Mouse (Mus musculus) gastrocnemius, adult 18-20 months (tissue): ENCODE results near the gene Ckap2l. TPM values are rescaled to one million over a fixed set of nuclear protein-coding genes. Genes with fewer than 3 reads are reported as not detected.

Experiments used
- DNase-seq: peaks from one replicate; pipeline ENCODE4 v3.0.0; 2021; ENCODE audit warnings: low spot score
- total RNA-seq, 2 experiments: library from RNA; stranded (reverse); gene quantifications; 2 replicates each; pipeline ENCODE4 v1.2.3; 2021

The Ckap2l gene
- total RNA-seq, 2 experiments from 2014 or later, result not detected

DNA sequence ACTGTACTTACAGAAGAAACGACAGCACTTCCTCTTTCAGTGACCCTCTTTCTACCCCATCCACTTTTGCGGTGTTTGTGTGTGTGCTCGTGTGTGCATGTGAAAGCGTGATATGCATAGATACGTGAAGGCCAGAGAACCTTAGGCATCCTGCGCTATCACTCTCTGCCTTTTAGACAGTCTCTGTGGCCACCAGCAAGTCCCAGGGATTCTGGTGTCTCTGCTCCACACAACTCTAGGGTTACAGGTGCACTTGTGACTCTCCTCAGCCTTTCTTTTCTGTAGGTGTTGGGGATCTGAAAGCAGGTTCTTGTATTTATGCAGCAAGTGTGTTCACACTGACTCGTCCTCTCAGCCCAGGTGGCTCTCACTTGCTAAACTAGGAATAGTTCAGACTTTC lies 31.7 kb downstream of the Ckap2l start:
- DNase-seq, result no peak

DNA sequence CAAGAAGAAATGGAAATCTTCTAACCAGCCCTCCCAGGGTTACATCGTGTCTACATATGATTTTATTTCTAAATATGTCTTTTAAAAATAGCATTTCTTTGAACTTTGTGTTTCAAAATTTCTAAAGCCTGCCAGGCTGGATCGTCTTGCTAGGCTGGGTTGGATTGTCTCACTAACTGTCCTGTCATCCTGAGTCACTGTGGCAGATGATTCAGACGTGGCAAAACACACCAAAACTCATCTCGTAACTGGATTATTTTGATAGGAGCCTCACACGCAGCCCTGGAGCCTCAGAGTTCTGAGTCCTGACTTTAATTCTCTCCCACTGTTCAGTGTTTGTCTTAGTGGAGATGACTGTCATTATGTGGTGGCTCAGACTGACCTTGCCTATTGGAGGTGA lies 33.9 kb downstream of the Ckap2l start:
- DNase-seq, result no peak

DNA sequence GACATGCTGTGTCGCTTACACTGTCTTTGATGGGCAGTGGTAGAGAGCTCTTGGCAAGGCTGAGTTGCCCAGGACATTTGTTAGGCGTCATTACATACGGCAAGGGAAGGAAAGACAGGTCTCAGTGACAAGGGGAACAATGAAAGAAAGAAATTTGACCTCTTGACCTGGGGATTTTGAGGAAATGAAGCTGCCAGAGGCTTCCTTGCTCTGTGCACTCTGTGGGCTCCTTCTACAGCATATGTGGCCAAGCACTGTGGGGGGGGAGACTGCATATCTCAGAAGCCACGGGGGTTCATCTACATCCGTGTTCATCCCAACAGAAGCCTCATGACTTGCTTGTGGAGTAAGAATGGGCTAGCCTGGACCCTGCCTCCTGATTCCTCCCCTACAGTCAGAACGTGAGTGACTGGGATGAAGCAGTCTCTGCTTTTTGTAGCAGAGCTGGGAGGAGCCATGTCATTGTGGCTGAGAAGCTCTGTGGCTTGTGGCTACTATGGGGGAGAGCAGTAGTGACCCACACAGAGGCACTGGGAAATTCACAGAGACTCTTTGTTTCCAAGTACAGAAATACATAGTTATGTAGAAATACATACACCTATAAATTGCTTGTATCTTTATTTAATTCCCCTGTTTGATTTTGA lies 35.7 kb downstream of the Ckap2l start:
- no peak for DNase-seq

DNA sequence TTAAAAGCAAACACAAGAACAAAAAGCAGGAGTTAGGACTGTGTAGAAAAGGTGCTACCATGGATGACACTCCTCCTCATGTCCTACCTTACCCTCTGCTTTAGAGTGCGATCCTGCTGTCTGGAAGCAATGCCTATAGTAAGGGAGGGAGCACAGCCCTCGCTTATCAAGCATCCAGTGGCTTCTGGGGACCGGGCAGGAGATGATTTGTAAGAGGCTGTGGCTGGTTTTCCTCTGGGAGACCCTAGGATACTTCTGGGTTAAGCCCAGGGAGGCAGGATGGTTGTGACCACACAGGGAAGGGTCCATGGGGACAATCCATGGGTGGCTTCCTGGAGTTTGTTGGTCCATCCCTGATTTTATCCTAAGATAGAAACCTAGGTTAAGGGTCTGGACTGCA lies 36.4 kb downstream of the Ckap2l start:
- no peak for DNase-seq

DNA sequence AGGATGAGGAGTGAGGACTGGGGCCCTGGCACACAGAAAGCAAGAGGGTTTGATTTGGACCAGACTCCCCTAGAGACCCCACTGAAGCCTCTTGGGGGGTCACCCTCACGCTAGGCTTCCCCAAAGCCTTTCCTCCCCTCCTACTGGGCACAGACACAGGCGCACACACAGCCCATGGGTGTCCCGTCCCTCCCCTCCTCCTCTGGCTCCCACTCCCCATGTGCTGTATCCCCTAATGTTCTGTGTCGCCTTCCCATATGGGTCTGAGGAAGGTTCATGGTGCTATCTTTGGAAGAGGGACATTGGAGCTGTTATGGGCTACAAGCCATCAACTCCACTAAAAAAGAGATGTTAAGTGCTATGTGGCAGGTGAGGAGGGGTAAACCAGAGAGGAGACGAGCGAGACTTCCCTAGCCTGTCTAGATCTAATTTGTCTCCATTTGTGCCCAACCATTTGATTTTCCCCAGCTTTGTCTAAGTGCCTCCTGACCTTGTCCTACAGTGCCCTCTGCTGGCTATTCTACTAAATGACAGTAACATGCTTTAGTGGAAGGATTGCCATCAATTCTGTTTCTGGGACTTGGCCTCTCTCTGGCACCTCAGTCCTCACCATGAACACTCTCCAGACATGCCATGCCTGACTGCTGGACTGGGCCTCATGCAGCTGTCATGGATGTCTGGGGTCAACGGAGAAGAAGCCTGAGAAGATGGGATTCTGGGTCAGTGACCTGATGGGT lies 38.4 kb downstream of the Ckap2l start:
- DNase-seq, result peak; percentile 78

DNA sequence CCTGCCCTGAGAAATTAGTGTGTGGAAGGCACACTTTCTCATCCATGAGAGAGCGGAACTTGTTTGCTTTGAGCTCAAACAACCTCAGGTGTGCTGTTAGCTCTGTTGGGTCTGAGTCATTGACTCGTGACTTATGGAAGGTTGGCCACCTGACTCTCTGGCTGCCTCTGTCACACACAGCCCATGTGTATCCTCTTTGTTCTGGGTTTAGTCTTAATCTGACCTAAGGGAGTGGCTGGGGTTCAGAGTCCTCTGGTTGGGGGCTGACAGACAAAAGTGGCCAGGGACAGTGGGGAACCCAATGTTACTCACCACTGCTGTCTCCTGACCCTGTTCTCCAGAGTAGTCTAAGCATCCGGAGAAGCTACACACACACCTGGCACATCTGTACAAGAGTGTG lies 39.0 kb downstream of the Ckap2l start:
- DNase-seq, result no peak

DNA sequence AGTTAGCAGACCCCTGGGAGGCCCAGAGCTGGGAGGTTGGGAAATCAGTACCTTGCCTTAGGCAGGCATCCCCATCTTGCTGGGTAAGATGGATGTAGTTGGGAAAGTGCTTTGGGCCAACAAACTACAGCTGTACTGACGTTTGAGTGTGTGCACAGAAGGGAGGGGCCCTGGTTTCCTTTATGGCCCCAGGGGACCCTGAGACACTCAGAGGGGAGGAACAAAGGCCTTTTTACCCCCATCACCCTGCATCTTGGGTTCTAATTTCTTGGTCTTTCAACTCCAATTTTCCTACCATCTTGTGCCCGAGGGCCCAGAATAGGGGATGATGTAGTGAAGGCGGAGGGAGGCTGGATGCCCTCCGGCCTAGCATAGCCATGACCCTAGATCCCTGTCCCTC lies 41.0 kb downstream of the Ckap2l start:
- DNase-seq, result no peak

DNA sequence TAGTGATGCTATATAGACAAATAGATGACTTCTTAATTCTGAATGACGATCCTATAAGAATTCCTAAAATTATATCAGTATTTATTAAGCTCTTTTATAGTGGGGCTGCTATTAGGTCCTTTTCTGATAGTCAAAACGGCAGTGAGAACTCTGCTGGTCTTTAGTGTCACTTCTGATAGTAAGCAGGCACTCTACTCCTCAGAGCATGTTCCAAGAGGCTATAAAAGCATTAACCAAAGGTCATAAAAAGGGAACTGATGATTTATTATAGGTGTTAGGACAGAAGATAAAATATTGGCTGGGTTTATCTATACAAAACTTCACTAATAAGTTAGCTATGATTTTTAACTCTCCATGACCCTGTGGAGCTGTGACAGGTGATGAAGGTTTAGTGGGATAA lies 42.9 kb downstream of the Ckap2l start:
- no peak for DNase-seq

DNA sequence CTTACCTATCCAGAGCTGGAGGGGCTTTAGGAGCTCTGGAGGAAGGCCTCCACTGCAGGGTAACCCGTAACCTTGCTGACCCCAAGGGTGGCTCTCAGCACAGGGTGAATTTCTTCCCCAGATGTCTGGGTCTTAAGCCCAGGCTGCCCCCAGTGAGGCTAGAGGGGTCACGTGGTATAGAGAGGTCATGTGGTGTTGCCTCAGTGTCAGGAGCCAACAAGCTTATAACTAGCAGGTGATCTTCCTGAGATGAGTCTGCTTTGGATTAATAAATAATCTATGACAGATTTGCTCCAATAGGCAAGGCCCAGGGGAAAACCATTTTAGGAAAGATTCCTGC lies 43.4 kb downstream of the Ckap2l start:
- DNase-seq, result no peak

DNA sequence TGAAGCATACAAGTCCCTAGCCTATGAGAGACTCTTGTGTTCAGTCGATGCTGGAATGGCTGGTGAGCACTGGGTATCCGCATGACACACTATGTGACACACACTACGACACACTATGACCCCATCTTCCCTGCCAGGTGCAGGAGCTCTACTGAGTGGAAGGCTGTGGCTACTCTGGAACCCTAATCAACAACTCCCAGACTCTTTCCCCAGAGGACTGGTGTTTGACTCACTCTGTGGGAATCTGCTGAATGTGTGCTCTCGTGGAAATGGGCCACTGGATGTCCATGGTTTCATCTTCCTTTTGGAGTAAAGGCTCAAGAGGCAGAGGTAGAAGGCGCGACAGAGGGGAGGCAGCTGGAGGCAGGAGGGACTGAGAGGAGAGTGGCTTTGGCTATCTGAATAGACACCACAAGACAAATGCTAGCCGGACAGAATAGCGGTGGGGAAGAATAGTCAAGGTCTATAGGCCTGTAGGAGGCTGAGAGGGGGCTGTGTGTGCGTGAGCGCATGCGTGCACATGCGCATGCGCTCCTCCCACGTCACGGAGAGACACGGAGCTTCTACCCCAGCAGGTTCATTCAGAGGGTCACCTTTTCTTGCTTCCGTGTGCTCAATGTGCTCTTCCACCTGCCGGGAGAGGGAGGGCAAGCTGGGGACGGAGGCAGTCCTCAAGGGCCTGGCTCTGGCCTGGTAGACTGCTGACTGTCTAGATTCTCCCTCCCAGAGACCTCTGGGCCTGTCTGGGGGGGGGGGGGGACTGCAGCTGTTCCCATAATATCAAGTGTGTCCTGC lies 44.0 kb downstream of the Ckap2l start:
- DNase-seq, result no peak

DNA sequence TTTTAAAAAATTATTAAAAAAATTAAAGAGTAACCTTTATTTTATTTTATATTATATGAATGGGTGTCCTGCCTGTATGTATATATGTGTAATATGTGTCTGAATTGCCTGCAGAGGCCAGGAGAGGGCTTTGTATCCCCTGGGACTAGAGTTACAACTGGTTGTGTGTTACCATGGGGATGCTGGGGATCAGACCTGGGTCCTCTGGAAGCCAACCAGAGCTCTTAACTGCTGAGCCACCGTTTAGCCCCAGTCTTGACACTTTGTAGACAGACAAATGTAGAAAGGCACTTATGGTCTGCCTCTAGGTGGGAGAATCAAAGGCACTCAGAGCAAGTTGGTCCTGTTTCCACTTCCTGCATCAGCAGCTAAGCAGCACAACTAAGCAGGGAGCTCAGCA lies 47.7 kb downstream of the Ckap2l start:
- DNase-seq, result no peak

DNA sequence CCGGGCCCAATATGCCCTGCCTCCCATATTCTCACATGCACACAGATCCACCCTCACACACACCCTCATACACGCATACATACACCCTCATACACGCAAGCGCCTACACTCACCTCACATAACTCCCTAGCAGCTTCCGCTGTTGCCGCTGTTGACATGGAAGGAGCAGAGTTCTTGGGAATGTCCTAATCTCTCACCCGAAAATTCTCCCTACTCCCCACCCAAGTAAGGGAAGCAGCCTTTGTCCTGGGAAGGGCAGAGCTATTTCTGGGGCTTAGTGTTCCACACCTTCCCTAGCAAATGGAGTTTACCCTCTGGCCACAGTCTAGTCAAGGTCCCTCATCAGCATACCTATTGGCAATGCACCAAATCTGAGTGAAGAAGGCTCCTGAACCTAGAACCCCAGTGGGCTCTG lies 49.3 kb downstream of the Ckap2l start:
- no peak for DNase-seq

DNA sequence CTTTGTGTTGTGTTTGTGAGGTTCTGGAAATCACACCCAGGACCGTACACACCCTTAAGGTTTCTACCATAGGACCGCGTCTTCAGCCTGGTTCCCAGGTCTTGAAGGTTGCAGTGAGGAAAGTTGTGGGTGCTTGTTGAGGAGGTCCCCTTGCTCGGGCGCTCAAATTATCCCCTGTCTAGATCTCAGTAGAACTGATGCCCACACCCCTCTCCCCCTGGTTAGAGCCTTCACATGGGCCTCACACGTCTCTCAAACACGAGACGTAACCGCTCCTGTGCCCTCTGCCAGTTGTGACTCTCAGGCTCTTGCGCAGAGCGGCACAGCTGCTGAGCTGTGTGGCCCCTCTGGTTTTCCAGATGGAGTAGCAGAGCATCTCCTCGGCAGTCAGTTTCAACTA lies 50.1 kb downstream of the Ckap2l start:
- DNase-seq, result no peak

DNA sequence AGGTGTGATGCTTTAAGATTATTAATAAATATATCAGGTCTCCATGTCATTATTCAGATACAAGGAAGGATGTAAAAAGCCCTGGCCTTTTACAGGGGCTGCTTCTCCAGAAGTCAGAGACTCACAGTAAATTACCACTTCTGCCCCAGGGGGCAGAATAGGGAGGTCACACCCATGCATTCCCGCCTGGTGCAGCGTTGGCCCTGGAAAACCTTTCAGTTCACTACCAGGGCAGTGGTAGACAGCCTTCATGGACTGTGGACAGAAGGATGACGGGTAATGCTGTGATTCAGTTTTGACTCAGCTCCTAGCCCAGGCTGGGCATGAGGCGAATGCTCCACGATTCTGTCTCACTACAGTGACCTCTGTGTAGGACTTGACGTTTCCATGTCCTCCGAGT lies 50.6 kb downstream of the Ckap2l start:
- DNase-seq, result no peak

DNA sequence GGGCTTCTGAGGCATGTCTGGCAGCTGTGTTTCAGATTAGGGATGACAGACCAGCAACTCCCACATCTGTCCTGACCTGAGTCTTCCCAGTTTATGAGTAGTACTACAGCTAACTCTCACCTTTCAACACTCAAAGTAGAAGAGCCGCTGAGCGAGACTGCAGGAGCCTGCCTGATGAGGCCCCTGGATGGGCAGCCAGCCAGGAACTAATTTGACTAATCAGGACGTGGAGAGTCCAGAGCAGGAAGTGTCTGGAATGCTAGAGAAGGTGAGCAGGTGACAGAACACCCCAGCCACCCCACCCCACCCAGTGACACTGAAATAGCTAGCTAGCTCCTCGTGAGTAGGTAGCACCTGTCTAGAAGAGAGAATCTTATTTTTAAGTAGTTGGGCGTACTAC lies 51.4 kb downstream of the Ckap2l start:
- no peak for DNase-seq

DNA sequence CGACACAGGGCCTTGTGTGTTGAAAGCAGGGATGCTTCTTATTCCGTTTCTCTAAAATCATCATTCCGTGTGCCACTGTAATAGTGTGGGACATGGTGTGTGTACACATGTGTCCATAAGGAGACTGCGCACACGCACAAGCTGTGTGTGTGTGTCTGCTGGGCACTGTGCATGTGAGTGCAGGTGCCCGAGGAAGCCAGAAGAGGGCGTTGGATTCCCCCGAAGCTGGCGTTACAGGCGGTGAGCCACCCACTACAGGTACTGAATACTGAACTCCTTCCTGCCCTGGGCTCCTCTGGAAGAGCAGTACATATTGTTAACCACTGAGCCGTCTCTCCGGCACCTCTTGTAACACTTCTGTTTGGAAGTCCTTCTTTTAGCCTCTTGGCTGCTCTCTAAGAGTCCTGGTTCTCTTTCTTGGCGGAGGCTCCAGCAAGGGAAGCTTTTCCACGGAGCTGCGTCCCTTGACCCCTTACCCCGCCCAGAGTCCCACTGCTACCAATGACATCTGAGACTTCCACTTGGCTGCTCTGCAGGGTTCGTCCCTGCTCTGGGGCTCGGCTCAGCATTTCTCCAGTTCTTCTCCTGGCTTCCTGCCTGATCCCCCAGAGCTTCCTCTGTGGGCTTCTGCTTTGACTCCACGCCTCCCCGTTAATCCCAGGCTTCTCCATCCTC lies 52.4 kb downstream of the Ckap2l start:
- DNase-seq, result peak; percentile 24

DNA sequence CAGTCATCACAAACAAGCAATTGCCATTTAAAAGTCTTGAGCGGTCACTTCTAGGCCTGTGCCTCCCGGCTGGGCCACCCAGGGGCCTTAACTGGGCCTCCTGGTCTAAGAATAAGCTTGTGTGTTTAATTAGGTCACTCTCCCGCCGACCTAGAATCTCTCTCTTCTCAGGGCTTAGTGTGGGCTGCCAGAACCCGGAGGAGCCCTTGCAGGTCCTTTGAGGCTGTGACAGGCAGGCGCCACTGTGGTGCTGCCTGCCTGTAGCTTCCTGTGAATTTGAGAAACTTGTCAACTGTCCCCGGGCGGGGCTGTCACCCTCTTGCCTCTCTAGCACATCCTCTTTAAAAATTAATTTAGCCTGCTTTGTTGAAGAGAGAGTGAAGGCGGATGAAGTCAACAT lies 53.2 kb downstream of the Ckap2l start:
- DNase-seq, result peak; percentile 10

DNA sequence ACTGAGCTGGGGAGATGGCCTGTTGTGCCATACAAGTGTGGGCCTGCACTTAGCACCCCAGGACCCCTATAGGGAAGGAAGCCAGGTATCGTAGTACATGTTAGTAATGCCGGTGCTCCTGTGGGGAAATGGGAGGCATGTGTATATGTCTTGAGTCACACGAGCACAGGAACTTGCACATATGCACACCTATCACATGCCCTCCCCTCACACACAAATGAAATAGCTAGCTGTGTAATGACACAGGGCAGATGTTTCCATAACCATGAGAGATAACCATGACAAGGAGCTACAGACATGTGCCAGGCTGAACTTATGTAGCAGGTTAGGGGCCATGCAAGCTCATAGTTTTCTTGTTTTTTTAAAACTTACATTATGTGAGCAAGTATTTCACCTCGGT lies 54.0 kb downstream of the Ckap2l start:
- DNase-seq, result no peak

DNA sequence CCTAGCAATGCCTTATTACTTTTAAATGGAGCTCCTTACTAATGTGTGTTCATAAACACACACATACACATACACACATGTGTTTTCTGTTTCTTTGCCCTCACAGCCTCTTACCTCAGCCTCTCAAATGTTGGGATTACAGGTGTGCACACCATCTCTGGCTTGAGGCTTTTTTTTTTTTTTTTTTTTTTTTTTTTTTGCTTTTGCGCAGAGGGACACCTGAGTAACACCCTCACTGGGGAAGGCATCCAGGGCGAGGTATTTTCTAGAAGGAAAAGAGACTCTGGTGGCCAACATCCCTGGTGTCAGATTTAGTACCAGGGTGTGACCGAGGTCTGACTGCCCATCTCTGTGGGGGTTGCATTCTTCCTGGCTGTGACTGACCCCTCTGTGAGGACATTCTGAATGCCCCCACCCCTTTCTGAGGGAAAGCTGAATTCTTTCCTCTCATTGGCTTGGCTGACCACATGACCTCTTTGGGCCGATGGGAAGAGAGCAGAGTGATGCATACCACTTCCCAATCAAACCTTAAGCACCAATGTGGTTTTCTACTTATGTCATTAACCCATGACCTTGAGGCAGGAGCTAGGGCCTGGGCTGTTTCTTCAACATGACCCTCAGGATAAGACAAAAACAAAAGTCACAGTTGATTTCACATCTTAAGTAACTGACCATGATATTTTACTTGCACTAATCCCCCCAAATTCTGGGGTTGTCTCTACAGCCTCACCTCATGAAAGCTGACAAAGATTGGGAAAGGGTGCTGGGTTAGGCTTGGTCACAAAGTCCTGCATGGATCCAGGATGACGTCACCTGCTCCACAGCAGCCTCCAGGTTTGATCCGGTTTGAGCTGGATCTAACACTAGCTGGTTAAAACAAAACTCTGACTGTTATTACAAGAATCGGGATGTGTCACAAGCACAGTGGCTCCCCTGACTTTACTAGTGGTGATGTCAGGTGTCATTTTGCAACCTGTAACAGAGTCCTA lies 54.9 kb downstream of the Ckap2l start:
- DNase-seq, result no peak

DNA sequence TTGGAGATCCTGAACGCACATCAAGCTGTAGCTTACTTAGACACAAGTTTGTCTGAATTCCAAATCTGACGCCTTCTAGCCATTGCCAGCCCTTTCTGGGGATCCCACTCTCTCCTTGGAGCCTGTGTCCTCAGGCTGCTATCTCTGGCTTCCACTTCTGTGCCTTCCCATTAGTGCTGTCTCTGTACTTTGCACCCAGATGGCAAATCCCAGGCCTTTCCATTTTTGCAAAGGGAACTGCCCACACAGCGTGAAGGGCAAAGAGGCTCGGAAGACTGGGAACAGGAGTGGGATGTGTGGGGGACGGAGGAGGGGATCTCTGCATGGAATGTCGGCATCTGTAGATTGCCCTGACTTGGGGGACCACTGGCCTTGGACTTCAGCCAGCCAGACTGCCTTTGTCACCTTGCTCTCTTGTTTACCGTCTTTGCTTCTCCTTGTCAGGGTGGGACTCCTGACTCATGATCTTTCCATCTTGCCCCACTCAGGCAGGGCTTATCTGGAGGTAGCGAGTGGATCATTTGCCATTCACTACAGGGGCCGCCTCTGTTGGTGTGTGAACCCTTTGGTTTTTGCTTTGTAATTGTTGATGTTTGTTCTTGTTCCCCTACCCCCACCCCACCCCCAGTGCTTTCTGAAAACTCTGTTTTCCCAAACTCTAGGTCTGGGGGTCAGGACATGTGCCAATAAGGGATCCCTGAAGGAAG lies 56.1 kb downstream of the Ckap2l start:
- DNase-seq, result no peak
